Mouse (Mus musculus) lung, embryonic 14.5 days (tissue): ENCODE measurements around the gene Trpm7. TPM values are rescaled to one million over a fixed set of nuclear protein-coding genes. Genes with fewer than 3 reads are reported as not detected.
"Not testable (repeated sequence)": the region's sequence is repeated elsewhere in the genome, so short reads cannot be mapped to it uniquely, and the experiment has no call there.

Experiments used
- ATAC-seq: fragments of 200-750 bp; cut with Nextera tagmentation; 2 replicates; pipeline ENCODE4 v1.8.0; 2017; ENCODE audit warnings: mild to moderate bottlenecking, moderate TSS enrichment, moderate library complexity; ENCODE audit not compliant: insufficient read depth
- DNase-seq: peaks from one replicate; pipeline ENCODE4 v3.0.0-alpha.2; 2015
- H3K27ac ChIP-seq: fragments of 300-500 bp; sonication (generic); 2 replicates; pipeline ENCODE4 v1.5.1; 2014; ENCODE audit warnings: low read depth, mild to moderate bottlenecking, moderate library complexity
- H3K27me3 ChIP-seq: fragments of 300-500 bp; sonication (generic); 2 replicates; pipeline ENCODE4 v1.6.1; 2014; ENCODE audit warnings: low read length, control low read depth; ENCODE audit not compliant: insufficient read depth
- H3K36me3 ChIP-seq: fragments of 300-500 bp; sonication (generic); 2 replicates; pipeline ENCODE4 v1.6.1; 2014; ENCODE audit warnings: control low read depth; ENCODE audit not compliant: insufficient read depth
- H3K4me1 ChIP-seq: fragments of 300-500 bp; sonication (generic); 2 replicates; pipeline ENCODE4 v1.6.1; 2014; ENCODE audit warnings: antibody characterized with exemption, control low read depth; ENCODE audit not compliant: insufficient read depth
- H3K4me2 ChIP-seq: fragments of 300-500 bp; sonication (generic); 2 replicates; pipeline ENCODE4 v1.6.1; 2014; ENCODE audit warnings: mild to moderate bottlenecking
- H3K4me3 ChIP-seq: fragments of 300-500 bp; sonication (generic); 2 replicates; pipeline ENCODE4 v1.5.1; 2014; ENCODE audit warnings: low read depth, low read length
- H3K9ac ChIP-seq: fragments of 300-500 bp; sonication (generic); 2 replicates; pipeline ENCODE4 v1.6.1; 2014
- H3K9me3 ChIP-seq: fragments of 300-500 bp; sonication (generic); 2 replicates; pipeline ENCODE4 v1.6.1; 2016; ENCODE audit warnings: low read depth, low read length, control low read depth
- CTCF ChIP-seq: IDR thresholded peaks from 2 replicates; pipeline ENCODE4 v1.5.1; 2016; ENCODE audit warnings: antibody characterized with exemption, low read depth
- WGBS: fragments of 180-500 bp; shearing (Covaris S2); extraction: QIAGEN DNeasy Blood & Tissue Kit; methylation state at CpG from one replicate; pipeline ENCODE4 v1.1.7; 2014; 5-methylcytosine and 5-hydroxymethylcytosine counted together
- polyA plus RNA-seq: library from polyadenylated mRNA; unstranded; fragments of >200 nt; fragmentation: Nextera tagmentation; extraction: Ambion mirVana; gene quantifications from 2 replicates; pipeline ENCODE4 v1.2.1, GENCODE M21; 2014

The Trpm7 gene
- polyA plus RNA-seq, 1 experiment from 2014 or later: 50.8 TPM

DNA sequence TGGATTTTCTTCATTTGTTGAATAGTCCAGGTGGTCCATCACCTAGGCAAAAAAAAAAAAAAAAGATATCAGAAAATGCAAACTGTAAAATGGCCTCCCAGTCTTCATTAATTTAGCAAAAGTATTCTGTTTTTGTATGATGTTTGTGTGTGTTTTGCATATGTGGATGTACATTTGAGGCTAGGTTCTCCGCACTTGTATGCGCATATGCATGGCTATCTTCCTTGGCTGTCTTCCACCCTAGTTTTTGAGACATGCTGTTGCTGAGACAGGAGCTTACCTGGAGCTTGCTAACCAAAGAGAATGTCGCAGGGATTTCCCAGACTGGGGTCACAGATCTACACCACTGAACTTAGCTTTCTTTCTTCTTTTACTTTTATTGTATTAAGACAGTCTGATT, 18.2 kb upstream of the Trpm7 start:
- 92% methylated on average over 3 of the region's 3 CpGs for WGBS
- Histone ChIP-seq H3K9ac (no peak overlapping the region), H3K27me3 (no peaks in the 10 kb centered on the region), H3K27ac (no peak overlapping the region), H3K36me3 (0 out of 2 replicates have a peak, but pooled peaks cover 3% of the 10 kb centered on the region), H3K4me3 (no peak overlapping the region), H3K4me2 (no peak overlapping the region), H3K9me3 (no peaks in the 10 kb centered on the region), H3K4me1 (no peaks in the 10 kb centered on the region)
- no peak for DNase-seq
- ATAC-seq: no peak
- no peak for TF ChIP-seq CTCF

DNA sequence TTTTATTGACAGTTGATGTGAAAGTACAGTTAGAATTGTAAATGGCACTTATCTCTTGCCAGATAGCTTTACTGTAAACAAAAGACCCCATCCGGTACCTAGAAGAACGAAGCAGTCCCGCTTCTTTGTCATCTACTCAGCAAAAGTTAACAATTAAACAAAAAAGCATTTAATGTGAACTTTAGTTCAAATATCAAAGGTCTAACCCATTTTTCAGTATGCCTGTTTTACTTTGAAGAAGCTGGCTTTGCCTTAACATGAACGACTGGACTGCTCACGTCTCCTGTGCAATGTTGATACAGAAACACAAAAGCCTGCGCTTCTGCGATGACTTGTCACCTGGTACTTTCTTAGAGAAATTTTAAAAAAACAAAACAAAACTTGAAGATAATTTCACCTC, 16.3 kb upstream of the Trpm7 start:
- H3K27ac ChIP-seq: no peak overlapping the region
- 44% methylated on average over 7 of the region's 7 CpGs for WGBS
- no peak for DNase-seq
- H3K4me3 ChIP-seq: no peak overlapping the region
- no peak for TF ChIP-seq CTCF
- no peaks in the 10 kb centered on the region for H3K27me3 ChIP-seq
- 0 out of 2 replicates have a peak, but pooled peaks cover 3% of the 10 kb centered on the region for H3K36me3 ChIP-seq
- H3K9ac ChIP-seq: no peak overlapping the region
- H3K9me3 ChIP-seq: no peaks in the 10 kb centered on the region
- H3K4me1 ChIP-seq: no peaks in the 10 kb centered on the region
- ATAC-seq: no peak
- H3K4me2 ChIP-seq: no peak overlapping the region

DNA sequence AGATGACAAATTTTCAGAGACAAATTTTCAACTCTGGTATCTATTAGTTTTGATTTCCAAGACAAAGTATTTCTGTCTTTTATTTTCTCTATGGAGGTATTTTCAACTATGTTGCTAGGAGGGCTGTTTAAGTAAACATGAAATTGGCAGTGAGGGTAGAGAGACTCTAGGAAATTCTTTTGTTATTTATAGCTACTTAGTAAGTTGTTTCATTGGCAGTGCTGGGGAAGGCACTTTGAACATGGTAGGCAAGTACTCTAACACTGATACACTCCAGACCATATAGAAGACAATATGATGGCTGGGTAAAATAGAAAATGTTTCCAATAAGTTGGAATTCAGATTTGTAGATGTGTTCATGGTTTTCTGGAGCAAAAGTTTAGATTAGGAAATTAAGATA, 15.7 kb upstream of the Trpm7 start:
- no peaks in the 10 kb centered on the region for H3K4me1 ChIP-seq
- ATAC-seq (no peak), DNase-seq (no peak)
- no peaks in the 10 kb centered on the region for H3K27me3 ChIP-seq
- no peaks in the 10 kb centered on the region for H3K9me3 ChIP-seq
- TF ChIP-seq CTCF: no peak
- H3K9ac ChIP-seq: no peak overlapping the region
- H3K4me2 ChIP-seq: no peak overlapping the region
- 0 out of 2 replicates have a peak, but pooled peaks cover 3% of the 10 kb centered on the region for H3K36me3 ChIP-seq
- no peak overlapping the region for H3K4me3 ChIP-seq
- H3K27ac ChIP-seq: no peak overlapping the region

DNA sequence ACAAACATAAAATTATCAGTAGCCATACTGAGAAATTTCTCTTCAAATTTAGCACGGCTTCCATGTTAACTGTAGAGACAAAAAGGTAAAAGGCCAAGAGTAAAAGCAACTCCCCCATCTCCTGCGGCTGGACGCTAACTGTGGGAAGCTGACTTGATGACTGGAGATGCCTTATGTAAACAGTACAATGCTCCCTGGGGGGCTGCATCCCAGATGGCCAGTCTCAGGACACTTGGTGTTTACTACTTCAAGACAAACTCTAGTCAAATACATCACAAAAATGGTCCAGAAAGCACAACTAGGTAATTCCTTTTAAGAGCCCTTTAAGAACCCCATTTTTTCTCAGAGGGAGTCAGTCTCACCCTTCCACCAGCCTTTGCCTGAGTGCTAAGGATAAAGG, 11.1 kb upstream of the Trpm7 start:
- Histone ChIP-seq H3K27me3 (no peaks in the 10 kb centered on the region), H3K36me3 (no peaks in the 10 kb centered on the region), H3K9me3 (no peaks in the 10 kb centered on the region), H3K4me3 (no peak overlapping the region), H3K4me1 (no peaks in the 10 kb centered on the region), H3K27ac (no peak overlapping the region), H3K4me2 (no peak overlapping the region), H3K9ac (no peak overlapping the region)
- WGBS: 23% methylated on average over 3 of the region's 3 CpGs
- ATAC-seq (no peak), DNase-seq (peak; percentile 19)
- TF ChIP-seq CTCF: no peak

DNA sequence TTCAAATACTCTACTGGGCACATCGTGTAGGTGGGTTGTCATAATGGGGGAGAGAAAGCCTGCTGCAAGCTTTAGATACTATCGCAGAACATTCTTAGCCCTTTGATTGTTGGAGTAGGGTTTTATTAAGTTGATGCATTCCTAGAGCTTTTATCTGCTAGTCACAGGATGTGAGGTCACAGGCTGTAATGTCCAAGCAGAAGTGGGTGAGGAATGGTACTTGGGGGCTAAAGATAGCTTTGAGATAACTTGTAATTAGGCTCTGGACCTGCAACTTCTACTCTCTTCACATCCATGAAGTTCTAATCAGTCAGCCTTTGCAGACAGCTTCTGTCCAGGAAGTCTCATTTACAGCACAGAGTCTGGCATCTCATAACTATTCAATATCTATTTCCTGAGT, 9.8 kb upstream of the Trpm7 start:
- 46% methylated on average over 2 of the region's 2 CpGs for WGBS
- no peak for TF ChIP-seq CTCF
- no peak overlapping the region for H3K9ac ChIP-seq
- no peak overlapping the region for H3K4me2 ChIP-seq
- H3K9me3 ChIP-seq: no peaks in the 10 kb centered on the region
- H3K4me1 ChIP-seq: no peaks in the 10 kb centered on the region
- no peak for DNase-seq
- H3K4me3 ChIP-seq: no peak overlapping the region
- no peaks in the 10 kb centered on the region for H3K27me3 ChIP-seq
- no peak for ATAC-seq
- no peaks in the 10 kb centered on the region for H3K36me3 ChIP-seq
- no peak overlapping the region for H3K27ac ChIP-seq

DNA sequence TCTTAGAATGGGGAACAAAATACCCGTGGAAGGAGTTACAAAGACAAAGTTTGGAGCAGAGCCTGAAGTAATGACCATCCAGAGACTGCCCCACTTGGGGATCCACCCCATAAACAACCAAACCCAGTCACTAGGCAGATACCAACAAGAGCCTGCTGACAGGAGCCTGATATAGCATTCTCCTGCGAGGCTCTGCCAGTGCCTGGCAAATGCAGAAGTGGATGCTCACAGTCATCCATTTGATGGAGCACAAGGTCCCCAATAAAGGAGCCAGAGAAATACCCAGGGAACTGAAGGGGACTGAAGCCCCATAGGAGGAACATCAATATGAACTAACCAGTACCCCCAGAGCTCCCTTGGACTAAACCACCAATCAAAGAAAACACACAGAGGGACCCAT, 6.7 kb upstream of the Trpm7 start:
- DNase-seq, H3K27ac ChIP-seq, ATAC-seq, H3K4me1 ChIP-seq, H3K4me3 ChIP-seq, H3K9ac ChIP-seq, H3K4me2 ChIP-seq, H3K27me3 ChIP-seq, H3K36me3 ChIP-seq, H3K9me3 ChIP-seq: not testable (repeated sequence)
- WGBS: 49% methylated on average over 2 of the region's 2 CpGs

DNA sequence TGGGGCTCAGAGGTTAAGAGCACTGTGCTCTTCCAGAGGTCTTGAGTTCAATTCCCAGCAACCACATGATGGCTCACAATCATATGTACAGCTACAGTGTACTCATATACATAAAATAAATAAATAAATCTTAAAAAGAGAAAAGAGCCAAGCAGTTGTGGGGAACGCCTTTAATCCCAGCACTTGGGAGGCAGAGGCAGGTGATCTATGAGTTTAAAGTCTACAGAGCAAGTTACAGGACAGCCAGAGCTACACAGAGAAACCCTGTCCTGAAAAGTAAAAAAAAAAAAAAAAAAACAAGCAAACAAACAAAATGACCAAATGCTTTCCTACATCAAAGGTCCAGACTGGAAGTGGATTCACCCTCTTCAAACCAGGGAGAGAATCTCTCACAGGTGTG, 2.0 kb upstream of the Trpm7 start:
- Histone ChIP-seq H3K36me3 (no peaks in the 10 kb centered on the region), H3K27ac (no peak overlapping the region), H3K4me3 (no peak overlapping the region), H3K27me3 (no peaks in the 10 kb centered on the region), H3K4me2 (no peak overlapping the region), H3K9ac (no peak overlapping the region), H3K4me1 (no peaks in the 10 kb centered on the region), H3K9me3 (no peaks in the 10 kb centered on the region)
- DNase-seq (no peak), ATAC-seq (no peak)
- WGBS: 88% methylated on average over 1 of the region's 1 CpGs
- TF ChIP-seq CTCF: no peak

DNA sequence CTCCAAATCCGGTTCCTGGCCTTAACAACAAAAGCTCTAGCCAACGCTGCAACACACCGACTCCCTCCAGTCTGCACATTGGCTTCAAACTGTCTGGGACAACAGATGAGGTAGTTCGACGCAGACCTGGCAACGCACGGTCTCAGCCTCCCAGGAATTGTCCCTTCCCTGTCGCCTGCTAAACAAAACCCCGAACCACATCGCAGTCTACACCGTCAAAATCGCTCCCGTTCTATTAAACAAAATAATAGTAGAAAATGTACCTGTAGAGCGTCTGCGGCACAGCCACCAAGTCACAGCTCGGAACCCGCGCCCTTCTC, 554 bp downstream of the Trpm7 start:
- no peaks in the 10 kb centered on the region for H3K36me3 ChIP-seq
- no peaks in the 10 kb centered on the region for H3K27me3 ChIP-seq
- ATAC-seq (peak; percentile 72), DNase-seq (peak; percentile 64)
- no peaks in the 10 kb centered on the region for H3K4me1 ChIP-seq
- H3K9me3 ChIP-seq: no peaks in the 10 kb centered on the region
- no peak for TF ChIP-seq CTCF
- peak overlapping the region; percentile 80 for H3K4me2 ChIP-seq
- H3K4me3 ChIP-seq: peak overlapping the region; percentile 89
- WGBS: 0% methylated on average over 18 of the region's 18 CpGs
- peak overlapping the region; percentile 92 for H3K9ac ChIP-seq
- H3K27ac ChIP-seq: peak overlapping the region; percentile 99
